Mouse (Mus musculus) bone marrow, adult 2 months (tissue): ENCODE results near the gene Olfr1382.
"Not testable (repeated sequence)": the region's sequence is repeated elsewhere in the genome, so short reads cannot be mapped to it uniquely, and the experiment has no call there.

ENCODE experiments used
- CTCF ChIP-seq: fragments of 200-500 bp; IDR thresholded peaks from 2 replicates; pipeline ENCODE4 v1.5.1; 2011; ENCODE audit warnings: low read length, control low read depth; ENCODE audit not compliant: control insufficient read depth, insufficient read depth
- POLR2A ChIP-seq: fragments of 200-500 bp; IDR thresholded peaks from 2 replicates; pipeline ENCODE4 v1.6.1; 2011; ENCODE audit warnings: low read depth, mild to moderate bottlenecking, control low read depth, low read length, borderline replicate concordance; ENCODE audit not compliant: control insufficient read depth

GRCm38 (mm10) chr11:49575054-49575453 is 47.0 kb downstream of the Olfr1382 start:
- not testable (repeated sequence) for TF ChIP-seq POLR2A, CTCF
